Mouse (Mus musculus) cerebellum, adult 2 months (tissue): ENCODE results near the gene Lrrc75b.

Experiments
- CTCF ChIP-seq: fragments of 200-500 bp; IDR thresholded peaks from 2 replicates; pipeline ENCODE4 v1.5.1; 2011; ENCODE audit warnings: low read depth, mild to moderate bottlenecking, control low read depth, low read length, moderate library complexity, borderline replicate concordance; ENCODE audit not compliant: insufficient read depth
- POLR2A ChIP-seq: fragments of 200-500 bp; IDR thresholded peaks from 2 replicates; pipeline ENCODE4 v1.6.1; 2011; ENCODE audit warnings: low read length, control low read depth, borderline replicate concordance; ENCODE audit not compliant: insufficient read depth

DNA sequence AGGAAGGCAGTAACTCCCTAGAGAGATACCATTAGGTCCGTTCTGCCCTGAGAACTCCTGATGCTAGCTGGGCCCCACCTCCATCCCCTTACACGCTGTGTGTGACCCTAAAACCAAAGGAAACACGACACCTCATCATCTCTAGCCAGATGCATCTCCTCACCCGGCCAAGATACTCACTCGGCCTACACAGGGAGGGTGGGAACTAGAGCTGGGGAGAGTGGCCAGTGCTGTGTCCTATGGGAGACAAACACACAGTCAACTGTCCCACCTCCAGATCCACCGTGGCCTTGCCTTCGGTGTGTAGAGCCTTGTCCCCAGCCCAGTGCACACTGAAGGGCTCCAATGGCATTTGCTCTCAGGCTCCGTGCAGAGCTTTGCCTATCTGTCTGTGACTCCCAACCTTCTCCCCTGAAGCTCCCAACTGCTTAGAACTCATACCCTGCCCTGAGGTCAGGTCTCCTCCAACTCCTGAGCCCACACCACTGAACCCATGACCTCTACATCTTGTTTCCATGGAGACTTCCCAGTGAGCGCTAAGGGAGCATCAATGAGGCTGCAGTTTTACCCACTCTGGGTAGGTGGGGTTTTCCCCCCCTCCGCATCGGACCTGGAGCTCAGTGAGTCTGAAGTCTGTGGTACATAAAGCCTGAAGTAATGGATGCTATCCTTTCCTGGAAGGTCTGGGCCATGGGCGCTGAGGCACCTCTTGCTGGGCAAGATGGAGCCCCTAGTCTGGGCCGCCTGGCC is 7.3 kb downstream of the Lrrc75b start:
- no peak for TF ChIP-seq CTCF
- no peak for TF ChIP-seq POLR2A
